Mouse (Mus musculus) hindlimb bud, embryonic 11.5 days (tissue): Measurements from ENCODE around the gene Lrguk.

Experiments
- DNase-seq: peaks from one replicate; pipeline ENCODE4 v3.0.0-alpha.2; 2012; ENCODE audit warnings: low read depth, low spot score; ENCODE audit errors: extremely low spot score

Gene Lrguk

DNA sequence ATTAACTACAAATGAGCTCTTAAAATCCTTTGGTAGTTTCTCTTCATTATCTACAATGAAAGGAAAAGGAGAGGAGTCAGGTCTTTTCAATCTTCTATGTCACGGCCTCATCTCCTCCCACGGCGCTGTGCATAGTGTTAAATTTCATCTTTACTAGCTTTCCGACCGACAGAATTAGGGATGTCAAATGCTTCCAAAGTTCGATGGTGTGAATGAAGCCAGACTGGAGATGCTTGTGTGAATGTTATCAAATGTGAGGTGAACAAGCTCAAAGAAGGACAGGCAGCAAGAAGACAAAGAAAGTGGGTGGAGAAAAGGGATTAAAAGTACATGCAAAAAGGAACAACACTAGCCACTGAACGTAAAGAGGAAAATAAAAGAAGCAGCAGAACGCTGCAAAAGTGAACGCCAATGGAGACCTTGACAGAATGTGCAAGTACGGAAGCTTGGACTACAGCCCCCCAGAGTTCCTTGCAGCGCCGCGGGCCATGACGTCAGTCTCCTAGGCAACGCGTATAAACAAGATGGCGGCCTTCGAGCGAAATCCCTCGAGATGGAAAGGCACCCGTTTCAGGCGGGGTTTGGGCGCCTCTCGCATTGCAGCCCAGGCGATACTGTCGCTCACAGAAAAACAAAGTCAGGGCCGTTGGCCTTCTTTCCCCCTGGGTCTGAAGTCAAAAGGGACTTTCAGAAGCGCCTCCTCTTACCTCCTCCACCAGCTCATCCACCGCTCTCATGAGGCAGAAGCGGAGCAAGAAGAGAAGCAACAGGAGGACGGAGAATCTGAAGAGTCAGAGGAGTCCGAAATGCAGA lies at the start of gene Lrguk:
Gene Lrguk (plus strand): TSS at position 516 of the 813 bp plus-strand sequence.
- DNase-seq = peak; percentile 81

DNA sequence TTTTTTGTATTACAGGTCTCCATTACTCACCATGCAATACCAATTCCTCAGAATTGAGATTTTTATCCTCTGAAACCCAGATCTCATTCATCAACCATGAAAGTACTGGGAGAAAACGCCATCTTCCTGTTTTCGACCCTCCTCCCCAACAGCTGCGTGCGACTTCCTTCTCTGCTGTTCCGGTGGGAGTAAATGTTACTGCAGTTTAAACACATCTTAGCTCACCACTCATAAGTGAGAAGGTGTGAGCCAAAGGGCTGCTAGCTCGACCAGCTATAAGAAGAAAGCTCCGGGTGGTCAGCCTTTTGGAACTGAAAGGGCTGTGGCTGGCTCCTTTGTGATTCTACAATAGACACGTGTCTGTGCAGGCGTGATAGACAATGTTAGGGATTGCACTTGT lies 46.5 kb upstream of the Lrguk start:
- no peak for DNase-seq

DNA sequence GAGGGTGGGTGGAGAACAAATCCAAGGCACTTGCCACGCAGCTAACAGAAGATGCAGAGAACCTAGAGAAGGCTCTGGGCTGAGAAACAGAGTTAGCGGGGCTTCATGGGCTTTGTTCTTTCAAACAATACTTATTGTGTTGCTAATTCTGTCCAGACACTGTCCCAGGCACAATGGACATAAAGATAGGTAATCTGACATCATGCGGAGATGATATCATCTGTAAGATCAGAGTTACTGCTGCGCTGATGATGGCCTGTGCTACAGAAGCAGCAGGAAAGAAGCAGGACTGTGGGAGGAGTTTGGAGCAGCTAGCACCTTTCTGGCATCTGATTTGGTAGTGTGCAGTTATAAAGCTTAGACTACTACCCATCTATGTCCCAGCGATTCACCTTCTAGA lies 42.1 kb upstream of the Lrguk start:
- no peak for DNase-seq

- no peak for DNase-seq
These were observed 36.8 kb upstream of the Lrguk start for GRCm38 (mm10) chr6:33992213-33993034.

DNA sequence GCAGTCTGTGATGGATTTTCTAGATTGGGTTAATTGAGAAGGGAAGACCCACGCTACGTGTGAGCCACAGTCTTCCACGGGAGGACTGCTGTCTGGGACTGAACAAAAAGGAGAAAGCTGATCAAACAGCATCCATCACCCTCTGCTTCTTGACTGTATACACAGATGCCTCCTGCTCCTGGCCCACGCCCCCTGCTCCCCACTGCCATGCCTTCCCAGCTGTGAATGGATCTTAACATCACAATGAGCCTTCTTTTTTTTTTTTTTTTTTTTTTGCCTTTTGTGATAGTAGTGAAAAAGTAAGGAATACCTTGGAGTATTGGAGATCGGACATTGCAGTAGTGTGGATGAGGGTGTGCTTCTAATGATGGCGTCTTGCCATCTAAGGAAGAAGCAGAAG lies 35.4 kb upstream of the Lrguk start:
- no peak for DNase-seq

DNA sequence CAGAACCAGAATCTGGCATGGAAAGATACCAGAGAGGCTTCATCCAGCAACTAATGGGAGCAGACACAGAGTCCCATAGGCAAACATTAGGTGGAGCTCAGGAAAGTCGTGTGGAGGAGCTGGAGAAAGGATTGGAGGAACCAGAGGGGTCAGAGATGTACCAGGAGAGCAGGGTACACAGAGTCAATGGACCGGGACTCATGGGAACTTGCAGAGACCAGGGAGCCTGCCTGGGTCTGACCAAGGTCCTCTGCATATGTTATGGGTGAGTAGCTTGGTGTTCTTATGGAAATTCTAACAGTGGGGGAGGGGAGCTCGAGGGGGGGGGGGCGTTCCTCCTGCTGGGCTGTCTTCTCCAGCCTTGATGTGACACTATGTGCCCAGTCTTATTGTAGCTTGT lies 30.7 kb upstream of the Lrguk start:
- DNase-seq = no peak

GRCm38 (mm10) chr6:33999530-33999929 lies 29.7 kb upstream of the Lrguk start:
- DNase-seq = no peak

- no peak for DNase-seq
These were observed 28.6 kb upstream of the Lrguk start for GRCm38 (mm10) chr6:34000644-34001043.

DNA sequence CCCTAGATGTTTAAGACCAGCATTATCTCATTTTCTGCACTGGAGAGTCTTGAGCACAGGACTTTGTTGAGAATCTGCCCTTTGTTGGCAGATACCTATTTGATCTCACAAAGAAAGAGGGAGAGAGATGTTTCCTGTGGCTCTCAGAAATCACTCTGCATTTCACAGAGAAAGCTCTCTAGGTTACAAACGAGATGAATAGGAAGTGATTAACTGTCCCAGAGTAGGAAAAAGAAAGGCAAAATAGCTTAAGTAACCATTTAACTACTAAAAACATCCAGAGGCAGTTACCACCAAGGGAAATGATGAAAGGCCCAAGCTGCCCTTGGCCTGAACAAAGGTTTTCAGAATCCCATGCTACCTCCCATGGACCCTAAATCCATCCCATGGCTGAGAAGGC lies 26.2 kb upstream of the Lrguk start:
- no peak for DNase-seq

DNA sequence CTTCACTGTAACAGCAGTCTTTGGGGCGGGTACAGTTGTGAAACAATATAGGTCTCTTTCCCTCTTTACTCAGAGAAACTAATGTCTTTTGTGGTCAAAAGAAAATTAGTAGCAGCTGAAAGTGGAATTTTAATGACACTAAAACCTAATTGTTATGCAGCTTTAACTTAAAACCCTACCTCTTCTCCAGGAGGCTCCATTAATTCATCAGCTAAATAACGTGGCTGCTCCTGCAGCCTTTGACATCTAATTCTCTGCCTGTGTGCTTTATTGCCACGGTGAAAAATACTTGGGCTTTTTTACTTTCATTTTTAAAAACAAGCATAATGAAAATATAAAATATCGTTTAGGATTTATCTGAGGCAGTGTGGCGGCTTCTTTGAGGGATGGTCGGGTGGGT lies 15.8 kb upstream of the Lrguk start:
- no peak for DNase-seq

GRCm38 (mm10) chr6:34029746-34030027 lies 439 bp downstream of the Lrguk start:
- DNase-seq = no peak

GRCm38 (mm10) chr6:34034096-34034495 lies 4.8 kb downstream of the Lrguk start:
- no peak for DNase-seq

- peak; percentile 12 for DNase-seq
These were observed 5.6 kb downstream of the Lrguk start for GRCm38 (mm10) chr6:34034577-34035461.

- DNase-seq = peak; percentile 91
These were observed 11.5 kb downstream of the Lrguk start for GRCm38 (mm10) chr6:34040624-34041235.

- DNase-seq = no peak
These were observed 12.5 kb downstream of the Lrguk start for GRCm38 (mm10) chr6:34041589-34042280.

- no peak for DNase-seq
These were observed 15.1 kb downstream of the Lrguk start for GRCm38 (mm10) chr6:34044228-34044811.

- no peak for DNase-seq
These were observed 15.7 kb downstream of the Lrguk start for GRCm38 (mm10) chr6:34044846-34045540.

DNA sequence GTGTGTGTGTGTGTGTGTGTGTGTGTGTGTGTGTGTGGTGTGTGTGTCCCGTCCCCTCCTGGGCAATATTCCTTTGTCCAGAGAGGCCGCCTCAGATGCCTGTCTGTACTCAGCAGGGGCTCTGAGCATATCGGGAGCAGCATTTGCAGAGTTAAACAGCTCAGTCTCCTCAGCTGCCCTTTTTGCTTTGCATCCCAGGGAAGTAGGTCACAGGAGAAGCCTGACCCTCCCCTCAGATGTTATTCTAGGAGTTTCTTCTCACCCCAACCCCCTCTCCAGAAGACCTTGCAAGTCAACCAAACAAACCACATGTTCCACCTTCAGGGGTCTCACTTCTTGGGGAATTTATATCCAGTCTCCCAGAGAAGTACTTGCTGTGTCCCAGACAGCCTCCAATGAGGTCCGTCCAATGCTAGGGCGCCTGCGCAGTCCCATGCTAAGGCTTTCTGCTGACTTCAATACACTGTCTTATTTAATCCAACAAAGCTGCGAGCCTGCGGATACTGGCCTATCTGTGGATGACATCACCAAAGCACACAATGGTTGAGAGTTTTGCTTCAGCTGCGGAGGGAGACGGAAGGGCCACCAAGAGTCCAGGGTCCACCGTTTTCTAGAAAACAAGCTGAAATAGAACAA lies 17.4 kb downstream of the Lrguk start:
- no peak for DNase-seq

- no peak for DNase-seq
These were observed 20.2 kb downstream of the Lrguk start for GRCm38 (mm10) chr6:34049433-34049832.
